Mouse (Mus musculus) ES-E14 (cell line): ENCODE results near the gene Gpr31b.

Source experiments
- CHD2 ChIP-seq: IDR thresholded peaks from 2 replicates; pipeline ENCODE4 v1.6.1; 2014; ENCODE audit warnings: mild to moderate bottlenecking, low read depth, low read length, inconsistent platforms
- HCFC1 ChIP-seq: IDR thresholded peaks from 2 replicates; pipeline ENCODE4 v1.6.1; 2012; ENCODE audit warnings: low read length, inconsistent platforms, borderline replicate concordance; ENCODE audit not compliant: insufficient read depth
- MAFK ChIP-seq: IDR thresholded peaks from 2 replicates; pipeline ENCODE4 v1.6.1; 2014; ENCODE audit warnings: mild to moderate bottlenecking, low read depth, low read length, inconsistent platforms; ENCODE audit not compliant: insufficient read depth
- ZC3H11A ChIP-seq: IDR thresholded peaks from 2 replicates; pipeline ENCODE4 v1.6.1; 2012; ENCODE audit warnings: low read depth, mild to moderate bottlenecking, inconsistent platforms, low read length, borderline replicate concordance

- TF ChIP-seq HCFC1 = no peak
- TF ChIP-seq ZC3H11A = no peak
- TF ChIP-seq MAFK = peak; percentile 92
- no peak for TF ChIP-seq CHD2
These were observed 42.2 kb downstream of the Gpr31b start for GRCm38 (mm10) chr17:13009887-13010286.
